Mouse (Mus musculus) bone marrow, adult 2 months (tissue): ENCODE measurements at regions not wholly inside any gene's neighbourhood (a gene's known extent, or its start where the extent isn't known, plus 50 kb on each side); places are given as distances from the start of the nearest gene placed in this dataset.

ENCODE experiments used
- CTCF ChIP-seq: fragments of 200-500 bp; IDR thresholded peaks from 2 replicates; pipeline ENCODE4 v1.5.1; 2011; ENCODE audit warnings: low read length, control low read depth; ENCODE audit not compliant: control insufficient read depth, insufficient read depth
- POLR2A ChIP-seq: fragments of 200-500 bp; IDR thresholded peaks from 2 replicates; pipeline ENCODE4 v1.6.1; 2011; ENCODE audit warnings: low read depth, mild to moderate bottlenecking, control low read depth, low read length, borderline replicate concordance; ENCODE audit not compliant: control insufficient read depth

DNA sequence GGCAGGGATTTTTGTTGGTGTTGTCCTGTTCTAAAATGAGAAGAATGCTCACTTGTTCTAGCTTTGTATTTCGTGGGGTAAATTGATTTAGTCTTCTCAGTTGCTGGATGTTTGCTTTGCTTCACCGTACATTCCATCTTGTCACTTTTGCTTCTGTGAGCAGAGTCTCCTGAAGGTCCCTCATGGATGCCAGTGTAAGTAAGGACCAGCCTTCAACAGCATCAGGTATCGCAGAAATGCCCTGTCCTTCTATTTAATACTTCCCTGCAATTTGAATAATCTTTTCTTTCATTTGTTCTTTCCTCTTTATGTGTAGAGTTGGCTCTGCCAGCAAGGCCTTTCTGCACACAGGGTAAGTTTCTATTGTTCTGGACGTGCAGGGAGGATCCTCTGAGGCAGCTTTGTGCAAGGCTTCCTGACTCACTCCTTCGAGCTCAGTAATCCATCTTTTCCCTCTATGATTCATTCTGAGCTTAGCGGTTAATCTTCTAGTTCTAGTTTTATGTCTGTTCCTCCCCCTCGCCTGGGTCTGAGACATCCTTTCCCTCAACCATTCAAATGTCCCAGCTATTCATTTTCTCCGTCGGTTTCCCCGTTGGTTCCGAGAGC is 55.7 kb upstream of the Gm5148 start:
- TF ChIP-seq POLR2A (no peak), CTCF (no peak)
